Mouse (Mus musculus): ENCODE results near the gene Umad1. TPM values are rescaled to one million over a fixed set of nuclear protein-coding genes. Genes with fewer than 3 reads are reported as not detected.

Gene Umad1
- polyA plus RNA-seq, 1 experiment from 2014 or later: 25.1 TPM

- Histone ChIP-seq H3K27me3 (ENCODE audit: control insufficient read depth, insufficient read depth, low read length) (no peaks in the 10 kb centered on the region), H3K9me3 (replicated peaks; ENCODE audit: control insufficient read depth, low read length) (peaks cover 4% of the 10 kb centered on the region; the same call in 1 of the 2 replicates), H3K4me2 (no peak overlapping the region), H3K4me1 (ENCODE audit: control insufficient read depth, insufficient read depth, low read length) (no peaks in the 10 kb centered on the region), H3K9ac (ENCODE audit: low read depth, low read length) (no peak overlapping the region), H3K36me3 (ENCODE audit: control insufficient read depth, insufficient read depth, low read length) (no peaks in the 10 kb centered on the region), H3K27ac (ENCODE audit: low read depth, low read length) (no peak overlapping the region), H3K4me3 (ENCODE audit: low read depth, low read length) (no peak overlapping the region)
- no peak for ATAC-seq (replicated peaks; ENCODE audit: insufficient number of reproducible peaks, low FRiP score, low TSS enrichment)
- WGBS (ENCODE audit: insufficient replicate concordance): 78% methylated on average over 3 of the region's 3 CpGs
Observed at GRCm38 (mm10) chr6:8498961-8499360, 239.9 kb downstream of the Umad1 start.

- Histone ChIP-seq H3K27me3 (ENCODE audit: control insufficient read depth, insufficient read depth, low read length) (no peaks in the 10 kb centered on the region), H3K9ac (ENCODE audit: low read depth, low read length) (no peak overlapping the region), H3K4me1 (ENCODE audit: control insufficient read depth, insufficient read depth, low read length) (no peaks in the 10 kb centered on the region), H3K4me3 (ENCODE audit: low read depth, low read length) (no peak overlapping the region), H3K36me3 (ENCODE audit: control insufficient read depth, insufficient read depth, low read length) (no peaks in the 10 kb centered on the region), H3K4me2 (no peak overlapping the region), H3K9me3 (replicated peaks; ENCODE audit: control insufficient read depth, low read length) (no peaks in the 10 kb centered on the region), H3K27ac (ENCODE audit: low read depth, low read length) (no peak overlapping the region)
- WGBS (ENCODE audit: insufficient replicate concordance): 37% methylated on average over 3 of the region's 3 CpGs
- ATAC-seq (replicated peaks; ENCODE audit: insufficient number of reproducible peaks, low FRiP score, low TSS enrichment): no peak
Observed at GRCm38 (mm10) chr6:8503953-8504352, 244.9 kb downstream of the Umad1 start.

- Histone ChIP-seq H3K27me3 (ENCODE audit: control insufficient read depth, insufficient read depth, low read length) (no peaks in the 10 kb centered on the region), H3K4me1 (ENCODE audit: control insufficient read depth, insufficient read depth, low read length) (no peaks in the 10 kb centered on the region), H3K9ac (ENCODE audit: low read depth, low read length) (no peak overlapping the region), H3K36me3 (ENCODE audit: control insufficient read depth, insufficient read depth, low read length) (no peaks in the 10 kb centered on the region), H3K27ac (ENCODE audit: low read depth, low read length) (no peak overlapping the region), H3K9me3 (replicated peaks; ENCODE audit: control insufficient read depth, low read length) (no peaks in the 10 kb centered on the region), H3K4me3 (ENCODE audit: low read depth, low read length) (no peak overlapping the region), H3K4me2 (no peak overlapping the region)
- no peak for ATAC-seq (replicated peaks; ENCODE audit: insufficient number of reproducible peaks, low FRiP score, low TSS enrichment)
- 82% methylated on average over 6 of the region's 6 CpGs for WGBS (ENCODE audit: insufficient replicate concordance)
Observed at GRCm38 (mm10) chr6:8504521-8505228, 245.6 kb downstream of the Umad1 start.

GRCm38 (mm10) chr6:8506631-8507030 lies 247.5 kb downstream of the Umad1 start:
- no peak overlapping the region for H3K27ac ChIP-seq (ENCODE audit: low read depth, low read length)
- H3K27me3 ChIP-seq (ENCODE audit: control insufficient read depth, insufficient read depth, low read length): no peaks in the 10 kb centered on the region
- no peak overlapping the region for H3K4me2 ChIP-seq
- H3K4me3 ChIP-seq (ENCODE audit: low read depth, low read length): no peak overlapping the region
- peaks cover 4% of the 10 kb centered on the region; the same call in 1 of the 2 replicates for H3K4me1 ChIP-seq (ENCODE audit: control insufficient read depth, insufficient read depth, low read length)
- no peak for ATAC-seq (replicated peaks; ENCODE audit: insufficient number of reproducible peaks, low FRiP score, low TSS enrichment)
- H3K9ac ChIP-seq (ENCODE audit: low read depth, low read length): no peak overlapping the region
- no peaks in the 10 kb centered on the region for H3K36me3 ChIP-seq (ENCODE audit: control insufficient read depth, insufficient read depth, low read length)
- H3K9me3 ChIP-seq (replicated peaks; ENCODE audit: control insufficient read depth, low read length): no peaks in the 10 kb centered on the region

Other genes with a start within 250 kb of the Umad1 start
- not detected in 2 replicates for gene Col28a1, start 66.7 kb upstream of the Umad1 start, polyA plus RNA-seq (2014; fragmentation: Nextera tagmentation; extraction: Ambion mirVana)
- 17.5 and 17.8 TPM in 2 replicates for gene Mios, start 50.1 kb upstream of the Umad1 start, polyA plus RNA-seq (2014; fragmentation: Nextera tagmentation; extraction: Ambion mirVana)
- gene Rpa3, start 115 bp upstream of the Umad1 start, polyA plus RNA-seq (2014; fragmentation: Nextera tagmentation; extraction: Ambion mirVana): 145 and 146 TPM in 2 replicates
- gene Gm45062, start 162 bp downstream of the Umad1 start, polyA plus RNA-seq (2014; fragmentation: Nextera tagmentation; extraction: Ambion mirVana): 6.8 and 11.2 TPM in 2 replicates

All from heart, embryonic 11.5 days (tissue).